Mouse (Mus musculus): ENCODE measurements around the gene Palld. TPM values are rescaled to one million over a fixed set of nuclear protein-coding genes. Genes with fewer than 3 reads are reported as not detected.

Gene Palld
- polyA plus RNA-seq, 1 experiment from 2014 or later: 48.3 TPM

DNA sequence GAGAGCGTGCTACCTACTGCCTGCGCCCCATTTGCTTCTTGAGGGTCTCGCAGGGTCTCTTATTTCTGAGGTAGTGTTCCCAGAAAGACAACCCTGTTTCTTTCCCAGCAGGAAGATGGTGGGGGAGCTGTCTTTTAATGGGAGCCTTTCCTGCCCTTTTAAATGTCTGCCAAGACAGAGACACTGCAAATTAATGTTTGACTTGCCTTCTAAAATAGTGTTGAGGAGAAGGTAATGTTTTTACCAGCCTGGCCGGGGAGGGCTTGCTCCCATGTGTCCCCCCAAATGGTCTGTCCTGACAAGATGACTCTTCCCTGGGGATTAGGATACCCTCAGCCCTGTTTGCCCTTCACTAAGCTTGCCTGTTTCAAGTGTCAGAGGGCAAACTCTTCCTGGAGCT, 342.5 kb downstream of the Palld start:
- Histone ChIP-seq H3K36me3 (ENCODE audit: control insufficient read depth, insufficient read depth, low read length) (no peaks in the 10 kb centered on the region), H3K9ac (ENCODE audit: low read depth, low read length) (no peak overlapping the region), H3K4me2 (replicated peaks; ENCODE audit: low read depth, low read length) (no peak overlapping the region), H3K4me3 (ENCODE audit: low read depth, low read length) (no peak overlapping the region), H3K4me1 (replicated peaks; ENCODE audit: control insufficient read depth, insufficient read depth, low read length) (peaks cover 2% of the 10 kb centered on the region; the same call in 1 of the 2 replicates), H3K27me3 (ENCODE audit: control insufficient read depth, insufficient read depth, low read length) (no peaks in the 10 kb centered on the region), H3K9me3 (ENCODE audit: control insufficient read depth, low read length) (no peaks in the 10 kb centered on the region), H3K27ac (ENCODE audit: low read depth, low read length) (no peak overlapping the region)
- WGBS: 81% methylated on average over 4 of the region's 4 CpGs
- no peak for DNase-seq (ENCODE audit: low spot score)
- ATAC-seq (ENCODE audit: low FRiP score): no peak

DNA sequence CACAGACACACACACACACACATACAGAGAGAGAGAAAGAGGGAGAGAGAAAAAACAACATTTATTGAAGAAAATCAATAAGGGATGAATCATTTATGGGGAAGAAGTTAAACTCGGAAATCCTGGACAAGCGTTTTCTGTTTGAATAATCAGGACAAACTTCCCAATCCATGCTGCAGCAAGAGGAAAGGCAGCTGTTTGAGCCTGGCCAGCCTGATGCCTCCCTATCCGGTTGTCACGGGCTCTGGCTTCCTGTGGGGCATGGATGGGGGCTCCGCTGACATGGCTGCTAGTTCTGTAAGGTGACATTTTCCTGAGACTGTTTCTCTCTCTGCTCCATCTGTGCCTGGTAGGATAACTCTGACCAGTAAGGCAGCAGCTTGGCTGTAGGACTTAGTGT, 343.0 kb downstream of the Palld start:
- Histone ChIP-seq H3K4me3 (ENCODE audit: low read depth, low read length) (no peak overlapping the region), H3K4me1 (replicated peaks; ENCODE audit: control insufficient read depth, insufficient read depth, low read length) (peaks cover 2% of the 10 kb centered on the region; the same call in 1 of the 2 replicates), H3K4me2 (replicated peaks; ENCODE audit: low read depth, low read length) (no peak overlapping the region), H3K36me3 (ENCODE audit: control insufficient read depth, insufficient read depth, low read length) (no peaks in the 10 kb centered on the region), H3K27me3 (ENCODE audit: control insufficient read depth, insufficient read depth, low read length) (no peaks in the 10 kb centered on the region), H3K9me3 (ENCODE audit: control insufficient read depth, low read length) (no peaks in the 10 kb centered on the region), H3K9ac (ENCODE audit: low read depth, low read length) (no peak overlapping the region), H3K27ac (ENCODE audit: low read depth, low read length) (no peak overlapping the region)
- DNase-seq (ENCODE audit: low spot score) (no peak), ATAC-seq (ENCODE audit: low FRiP score) (no peak)
- WGBS: 84% methylated on average over 5 of the region's 5 CpGs

GRCm38 (mm10) chr8:61558051-61558846, 344.2 kb downstream of the Palld start:
- WGBS: 92% methylated on average over 12 of the region's 12 CpGs

GRCm38 (mm10) chr8:61557036-61557435, 345.5 kb downstream of the Palld start:
- Histone ChIP-seq H3K9ac (ENCODE audit: low read depth, low read length) (no peak overlapping the region), H3K4me1 (replicated peaks; ENCODE audit: control insufficient read depth, insufficient read depth, low read length) (peaks cover 2% of the 10 kb centered on the region; the same call in 1 of the 2 replicates), H3K9me3 (ENCODE audit: control insufficient read depth, low read length) (no peaks in the 10 kb centered on the region), H3K4me2 (replicated peaks; ENCODE audit: low read depth, low read length) (no peak overlapping the region), H3K4me3 (ENCODE audit: low read depth, low read length) (no peak overlapping the region), H3K27me3 (ENCODE audit: control insufficient read depth, insufficient read depth, low read length) (no peaks in the 10 kb centered on the region), H3K27ac (ENCODE audit: low read depth, low read length) (no peak overlapping the region), H3K36me3 (ENCODE audit: control insufficient read depth, insufficient read depth, low read length) (no peaks in the 10 kb centered on the region)
- ATAC-seq (ENCODE audit: low FRiP score) (no peak), DNase-seq (ENCODE audit: low spot score) (no peak)

More at GRCm38 (mm10) chr8:61558051-61558846, 344.2 kb downstream of the Palld start:
- H3K36me3 ChIP-seq (ENCODE audit: control insufficient read depth, insufficient read depth, low read length): no peaks in the 10 kb centered on the region
- no peak overlapping the region for H3K27ac ChIP-seq (ENCODE audit: low read depth, low read length)
- no peak overlapping the region for H3K4me3 ChIP-seq (ENCODE audit: low read depth, low read length)
- no peak for DNase-seq (ENCODE audit: low spot score)
- no peaks in the 10 kb centered on the region for H3K9me3 ChIP-seq (ENCODE audit: control insufficient read depth, low read length)
- peaks cover 2% of the 10 kb centered on the region; the same call in 1 of the 2 replicates for H3K4me1 ChIP-seq (replicated peaks; ENCODE audit: control insufficient read depth, insufficient read depth, low read length)
- no peak overlapping the region for H3K4me2 ChIP-seq (replicated peaks; ENCODE audit: low read depth, low read length)
- no peak overlapping the region for H3K9ac ChIP-seq (ENCODE audit: low read depth, low read length)
- ATAC-seq (ENCODE audit: low FRiP score): no peak
- no peaks in the 10 kb centered on the region for H3K27me3 ChIP-seq (ENCODE audit: control insufficient read depth, insufficient read depth, low read length)

GRCm38 (mm10) chr8:61556219-61556618, 346.3 kb downstream of the Palld start:
- ATAC-seq (ENCODE audit: low FRiP score) (no peak), DNase-seq (ENCODE audit: low spot score) (no peak)
- Histone ChIP-seq H3K9ac (ENCODE audit: low read depth, low read length) (no peak overlapping the region), H3K27me3 (ENCODE audit: control insufficient read depth, insufficient read depth, low read length) (no peaks in the 10 kb centered on the region), H3K9me3 (ENCODE audit: control insufficient read depth, low read length) (no peaks in the 10 kb centered on the region), H3K27ac (ENCODE audit: low read depth, low read length) (no peak overlapping the region), H3K4me2 (replicated peaks; ENCODE audit: low read depth, low read length) (no peak overlapping the region), H3K36me3 (ENCODE audit: control insufficient read depth, insufficient read depth, low read length) (no peaks in the 10 kb centered on the region), H3K4me1 (replicated peaks; ENCODE audit: control insufficient read depth, insufficient read depth, low read length) (peaks cover 2% of the 10 kb centered on the region; the same call in 1 of the 2 replicates), H3K4me3 (ENCODE audit: low read depth, low read length) (no peak overlapping the region)
- WGBS: 66% methylated on average over 8 of the region's 8 CpGs

DNA sequence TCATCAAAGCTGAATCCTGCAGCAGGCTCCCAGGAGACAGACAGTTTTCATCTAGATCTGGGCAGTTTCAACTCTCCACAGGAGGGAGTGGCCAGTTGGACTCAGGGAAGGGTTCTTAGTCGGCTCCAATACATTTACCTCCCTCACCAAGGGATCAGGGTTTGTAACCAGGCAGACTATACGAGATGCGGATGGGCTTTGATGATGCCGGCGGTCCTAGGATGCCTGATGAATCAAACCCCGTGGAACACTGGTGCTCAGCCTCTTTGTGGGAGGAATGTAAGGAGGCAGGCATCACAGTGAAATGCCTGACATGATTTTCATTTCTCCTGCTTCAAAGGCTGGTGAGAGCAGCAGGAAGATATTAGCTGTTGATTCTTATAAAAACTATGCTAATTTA, 347.1 kb downstream of the Palld start:
- Histone ChIP-seq H3K27ac (ENCODE audit: low read depth, low read length) (no peak overlapping the region), H3K27me3 (ENCODE audit: control insufficient read depth, insufficient read depth, low read length) (no peaks in the 10 kb centered on the region), H3K4me3 (ENCODE audit: low read depth, low read length) (no peak overlapping the region), H3K4me1 (replicated peaks; ENCODE audit: control insufficient read depth, insufficient read depth, low read length) (peaks cover 2% of the 10 kb centered on the region; the same call in 1 of the 2 replicates), H3K36me3 (ENCODE audit: control insufficient read depth, insufficient read depth, low read length) (no peaks in the 10 kb centered on the region), H3K9me3 (ENCODE audit: control insufficient read depth, low read length) (no peaks in the 10 kb centered on the region), H3K4me2 (replicated peaks; ENCODE audit: low read depth, low read length) (no peak overlapping the region), H3K9ac (ENCODE audit: low read depth, low read length) (no peak overlapping the region)
- ATAC-seq (ENCODE audit: low FRiP score) (peak; percentile 63; the same call in 1 of the 2 replicates), DNase-seq (ENCODE audit: low spot score) (no peak)
- 70% methylated on average over 6 of the region's 6 CpGs for WGBS

GRCm38 (mm10) chr8:61552755-61553402, 349.6 kb downstream of the Palld start:
- 87% methylated on average over 8 of the region's 8 CpGs for WGBS
- H3K4me1 ChIP-seq (replicated peaks; ENCODE audit: control insufficient read depth, insufficient read depth, low read length): peaks cover 2% of the 10 kb centered on the region; the same call in 1 of the 2 replicates

GRCm38 (mm10) chr8:61552221-61552620, 350.3 kb downstream of the Palld start:
- DNase-seq (ENCODE audit: low spot score) (no peak), ATAC-seq (ENCODE audit: low FRiP score) (no peak)
- Histone ChIP-seq H3K9ac (ENCODE audit: low read depth, low read length) (no peak overlapping the region), H3K4me1 (replicated peaks; ENCODE audit: control insufficient read depth, insufficient read depth, low read length) (peaks cover 2% of the 10 kb centered on the region; the same call in 1 of the 2 replicates), H3K4me3 (ENCODE audit: low read depth, low read length) (no peak overlapping the region), H3K4me2 (replicated peaks; ENCODE audit: low read depth, low read length) (no peak overlapping the region), H3K27me3 (ENCODE audit: control insufficient read depth, insufficient read depth, low read length) (no peaks in the 10 kb centered on the region), H3K36me3 (ENCODE audit: control insufficient read depth, insufficient read depth, low read length) (peaks cover 14% of the 10 kb centered on the region), H3K27ac (ENCODE audit: low read depth, low read length) (no peak overlapping the region), H3K9me3 (ENCODE audit: control insufficient read depth, low read length) (peaks cover 4% of the 10 kb centered on the region; the same call in 1 of the 2 replicates)
- 59% methylated on average over 6 of the region's 6 CpGs for WGBS

More at GRCm38 (mm10) chr8:61552755-61553402, 349.6 kb downstream of the Palld start:
- Histone ChIP-seq H3K4me3 (ENCODE audit: low read depth, low read length) (no peak overlapping the region), H3K9ac (ENCODE audit: low read depth, low read length) (no peak overlapping the region), H3K36me3 (ENCODE audit: control insufficient read depth, insufficient read depth, low read length) (peaks cover 14% of the 10 kb centered on the region), H3K9me3 (ENCODE audit: control insufficient read depth, low read length) (peaks cover 4% of the 10 kb centered on the region; the same call in 1 of the 2 replicates), H3K27ac (ENCODE audit: low read depth, low read length) (no peak overlapping the region), H3K4me2 (replicated peaks; ENCODE audit: low read depth, low read length) (no peak overlapping the region), H3K27me3 (ENCODE audit: control insufficient read depth, insufficient read depth, low read length) (no peaks in the 10 kb centered on the region)
- ATAC-seq (ENCODE audit: low FRiP score): no peak
- DNase-seq (ENCODE audit: low spot score): no peak
